Mouse (Mus musculus) neutrophil, adult 83 days (primary cell): ENCODE measurements around the gene Gm7030. TPM values are rescaled to one million over a fixed set of nuclear protein-coding genes. Genes with fewer than 3 reads are reported as not detected.

ENCODE experiments used
- total RNA-seq, 2 experiments: library from RNA; stranded (reverse); gene quantifications; one replicate each; pipeline ENCODE4 v1.2.4; 2023

Gene Gm7030
- total RNA-seq = 1 to 10 TPM; 1.4 to 1.5 TPM

DNA sequence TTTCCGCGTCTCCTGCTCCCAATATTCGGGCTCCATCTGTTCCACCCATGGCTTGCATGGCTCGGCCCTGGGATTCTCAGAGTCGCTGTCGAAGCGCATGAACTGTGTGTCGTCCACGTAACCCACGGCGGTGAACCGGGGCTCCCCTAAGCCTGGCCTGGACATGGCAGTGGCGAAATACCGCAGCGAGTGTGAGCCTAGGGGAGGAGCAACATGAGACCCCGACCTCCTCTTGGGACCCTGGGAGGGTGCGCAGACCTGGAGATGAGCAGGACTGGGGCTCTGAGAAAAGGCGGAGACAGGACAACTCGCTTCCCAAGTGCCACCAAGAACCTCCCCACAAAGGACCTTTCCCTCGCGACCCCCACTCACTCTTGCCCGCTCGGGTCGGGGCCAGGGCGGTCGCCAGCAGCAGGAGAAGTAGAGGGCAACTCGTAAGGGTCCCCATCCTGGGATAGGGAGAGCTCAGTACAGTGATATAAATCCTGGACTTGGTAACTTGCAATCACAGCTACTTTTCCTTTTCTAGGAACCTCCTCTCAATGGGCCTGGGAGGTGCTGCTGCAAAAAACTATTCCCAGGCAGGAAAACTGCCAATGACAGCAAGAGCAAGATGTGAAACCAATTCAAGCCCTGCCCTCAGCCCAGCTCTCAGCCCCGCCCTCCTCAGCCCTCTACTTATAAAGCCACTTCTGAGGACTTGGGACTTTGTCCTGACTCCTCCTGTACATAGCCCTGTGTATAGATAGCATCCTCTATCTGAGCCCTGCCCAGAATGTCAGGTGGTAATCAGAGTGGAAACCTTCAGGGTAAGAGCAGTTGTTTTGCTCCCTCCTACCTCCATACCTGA lies at the start of gene Gm7030:
Gm7030 (minus strand) TSS at position 458 of the 850 bp plus-strand sequence.

DNA sequence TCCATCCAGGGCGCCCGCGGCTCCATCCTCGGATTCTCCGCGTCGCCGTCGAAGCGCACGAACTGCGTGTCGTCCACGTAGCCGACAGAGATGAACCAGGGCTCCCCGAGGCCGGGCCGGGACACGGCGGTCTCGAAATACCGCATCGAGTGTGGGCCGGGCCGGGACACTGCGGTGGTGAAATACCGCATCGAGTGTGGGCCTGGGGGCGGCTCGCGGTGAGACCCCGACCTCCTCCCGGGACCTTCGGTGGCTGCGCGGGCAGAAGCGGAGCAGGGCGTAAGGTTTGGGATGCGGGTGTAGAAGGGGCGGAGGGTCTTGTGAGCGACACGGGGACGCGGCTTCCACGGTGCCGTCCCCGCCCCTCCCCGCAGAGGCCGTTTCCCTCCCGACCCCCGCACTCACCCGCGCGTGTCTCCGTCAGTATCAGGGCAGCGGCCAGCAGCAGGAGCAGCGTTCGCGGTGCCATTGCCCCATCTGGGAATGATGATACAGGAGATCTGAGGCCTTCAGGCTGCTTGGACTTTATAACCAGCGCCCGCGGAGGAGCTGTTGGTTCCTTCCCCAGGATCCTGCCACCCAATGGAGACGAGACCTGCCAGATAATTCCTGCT lies 38.9 kb upstream of the Gm7030 start, which contains the start of gene Gm8909:
Gm8909 (minus strand) TSS at position 499 of the 614 bp plus-strand sequence.

DNA sequence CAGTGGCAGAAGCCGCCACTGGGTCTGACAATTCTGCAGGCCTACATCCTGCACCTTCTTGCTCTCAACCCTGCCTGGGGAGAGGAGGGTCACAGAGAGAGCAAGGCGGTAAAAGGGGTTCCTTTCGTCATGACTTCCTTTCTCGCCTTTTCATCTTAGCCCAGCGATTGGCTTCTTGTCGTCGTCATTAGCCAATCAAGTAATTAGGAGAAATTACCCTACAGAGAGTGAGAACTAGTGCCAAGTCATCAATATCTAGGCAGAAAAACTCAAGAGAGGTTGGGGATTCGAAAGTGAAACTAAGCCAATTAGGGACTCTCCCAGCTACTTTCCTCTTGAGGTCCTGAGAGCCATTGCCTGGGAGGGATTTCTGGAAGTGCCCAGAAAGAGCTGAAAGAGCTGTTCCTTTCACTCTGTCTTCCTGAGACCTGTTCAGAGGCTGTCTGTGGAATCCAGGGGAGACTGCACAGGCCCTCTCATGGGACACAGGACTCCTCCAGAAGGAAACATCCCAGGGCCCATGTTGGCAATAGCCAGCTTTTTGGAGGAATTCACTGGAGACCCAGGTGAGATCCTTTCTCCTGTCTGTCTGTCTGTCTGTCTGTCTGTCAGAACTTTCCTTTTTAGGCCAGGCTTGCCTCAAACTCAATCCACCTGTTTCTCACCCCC lies 7.7 kb downstream of the Gm7030 start, which contains the start of gene Gm19684:
Gm19684 (plus strand) TSS at position 327 of the 669 bp plus-strand sequence.

Other genes with a start within 250 kb of the Gm7030 start
- gene Dhx16, start 249.6 kb downstream of the Gm7030 start, total RNA-seq = 10 to 100 TPM; 66.1 to 74.8 TPM
- 10 to 100 TPM; 12.3 to 12.7 TPM for gene 2310061I04Rik, start 232.0 kb downstream of the Gm7030 start, total RNA-seq
- 10 to 100 TPM; 13.7 to 14.9 TPM for gene Atat1, start 219.3 kb downstream of the Gm7030 start, total RNA-seq
- 10 to 100 TPM; 16.8 to 20.6 TPM for gene Mrps18b, start 213.0 kb downstream of the Gm7030 start, total RNA-seq
- 100 to 1,000 TPM; 215 to 217 TPM for gene Ppp1r10, start 213.0 kb downstream of the Gm7030 start, total RNA-seq
- 10 to 100 TPM; 62.8 to 64.8 TPM for gene Abcf1, start 159.7 kb downstream of the Gm7030 start, total RNA-seq
- gene Gnl1, start 149.6 kb downstream of the Gm7030 start, total RNA-seq = 10 to 100 TPM; 38.0 to 39.9 TPM
- gene Prr3, start 149.2 kb downstream of the Gm7030 start, total RNA-seq = 10 to 100 TPM; 20.8 to 21.4 TPM
- 10 to 100 TPM; 34.1 to 43.9 TPM for gene H2-T24, start 108.9 kb downstream of the Gm7030 start, total RNA-seq
- 100 to 1,000 TPM; 152 to 158 TPM for gene H2-T23, start 96.6 kb downstream of the Gm7030 start, total RNA-seq
- 10 to 100 TPM; 26.7 to 31.3 TPM for gene H2-T22, start 86.7 kb downstream of the Gm7030 start, total RNA-seq
- under 1 TPM in 1 of 2 experiments, not detected in 1; 0.35 TPM for gene Gm6034, start 86.5 kb downstream of the Gm7030 start, total RNA-seq
- gene Gm11127, start 71.1 kb downstream of the Gm7030 start, total RNA-seq = 10 to 100 TPM; 28.3 to 31.6 TPM
- gene Gm19684, start 7.7 kb downstream of the Gm7030 start, total RNA-seq = under 1 TPM in 1 of 2 experiments, not detected in 1; 0.31 TPM
- gene Gm8909, start 39.1 kb upstream of the Gm7030 start, total RNA-seq = not detected
- gene H2-T3, start 60.9 kb upstream of the Gm7030 start, total RNA-seq = not detected
- 10 to 100 TPM; 41.6 to 47.7 TPM for gene Rpp21, start 128.6 kb upstream of the Gm7030 start, total RNA-seq
- gene Trim39, start 142.8 kb upstream of the Gm7030 start, total RNA-seq = 10 to 100 TPM; 32.0 to 34.1 TPM
- not detected for gene H2-M10.2, start 157.1 kb upstream of the Gm7030 start, total RNA-seq
- not detected for gene H2-M10.1, start 196.7 kb upstream of the Gm7030 start, total RNA-seq
- not detected for gene H2-M10.3, start 239.0 kb upstream of the Gm7030 start, total RNA-seq